Mouse (Mus musculus): ENCODE results near the gene Tcf25. TPM values are rescaled to one million over a fixed set of nuclear protein-coding genes. Genes with fewer than 3 reads are reported as not detected.

Tcf25 gene
- 100 to 1,000 TPM; 498 to 558 TPM for total RNA-seq (2021)

GRCm38 (mm10) chr8:123373403-123374238 lies at the start of gene Tcf25:
TSS of gene Tcf25 (plus strand) at chr8:123373753.
- DNase-seq (ENCODE audit: extremely low spot score in 1 of 2, low spot score in 2 of 2), result peak; percentile 94 to 98
- intact Hi-C loops (cut with DNase I), result no loop called here

- no peak for DNase-seq (ENCODE audit: extremely low spot score in 1 of 2, low spot score in 2 of 2)
- intact Hi-C loops (cut with DNase I), result no loop called here
Measured at GRCm38 (mm10) chr8:123328552-123328951, 45.0 kb upstream of the Tcf25 start.

GRCm38 (mm10) chr8:123329350-123329749 lies 44.2 kb upstream of the Tcf25 start:
- intact Hi-C loops (cut with DNase I), result no loop called here
- DNase-seq (ENCODE audit: extremely low spot score in 1 of 2, low spot score in 2 of 2), result no peak

GRCm38 (mm10) chr8:123329961-123330360 lies 43.6 kb upstream of the Tcf25 start:
- no peak for DNase-seq (ENCODE audit: extremely low spot score in 1 of 2, low spot score in 2 of 2)
- intact Hi-C loops (cut with DNase I), result no loop called here

GRCm38 (mm10) chr8:123330701-123331100 lies 42.9 kb upstream of the Tcf25 start:
- intact Hi-C loops (cut with DNase I), result no loop called here

GRCm38 (mm10) chr8:123331301-123331700 lies 42.3 kb upstream of the Tcf25 start:
- intact Hi-C loops (cut with DNase I), result no loop called here
- DNase-seq (ENCODE audit: extremely low spot score in 1 of 2, low spot score in 2 of 2), result no peak

More at GRCm38 (mm10) chr8:123330701-123331100, 42.9 kb upstream of the Tcf25 start:
- no peak for DNase-seq (ENCODE audit: extremely low spot score in 1 of 2, low spot score in 2 of 2)

GRCm38 (mm10) chr8:123331810-123332209 lies 41.7 kb upstream of the Tcf25 start:
- intact Hi-C loops (cut with DNase I), result no loop called here
- no peak for DNase-seq (ENCODE audit: extremely low spot score in 1 of 2, low spot score in 2 of 2)

- peak; percentile 56 to 86 for DNase-seq (ENCODE audit: extremely low spot score in 1 of 2, low spot score in 2 of 2)
- intact Hi-C loops (cut with DNase I), result no loop called here
Measured at GRCm38 (mm10) chr8:123332262-123333090, 41.1 kb upstream of the Tcf25 start, which contains the start of gene Spire2. TSS of gene Spire2 (plus strand) at chr8:123332713.

- intact Hi-C loops (cut with DNase I), result no loop called here
- no peak for DNase-seq (ENCODE audit: extremely low spot score in 1 of 2, low spot score in 2 of 2)
Measured at GRCm38 (mm10) chr8:123333091-123333587, 40.4 kb upstream of the Tcf25 start.

GRCm38 (mm10) chr8:123333864-123334263 lies 39.7 kb upstream of the Tcf25 start:
- DNase-seq (ENCODE audit: extremely low spot score in 1 of 2, low spot score in 2 of 2), result peak in 1 of 2 experiments; percentile 58
- intact Hi-C loops (cut with DNase I), result no loop called here

GRCm38 (mm10) chr8:123334467-123334866 lies 39.1 kb upstream of the Tcf25 start:
- DNase-seq (ENCODE audit: extremely low spot score in 1 of 2, low spot score in 2 of 2), result no peak
- intact Hi-C loops (cut with DNase I), result no loop called here

GRCm38 (mm10) chr8:123337475-123337874 lies 36.1 kb upstream of the Tcf25 start:
- DNase-seq (ENCODE audit: extremely low spot score in 1 of 2, low spot score in 2 of 2), result no peak
- intact Hi-C loops (cut with DNase I), result no loop called here

- intact Hi-C loops (cut with DNase I), result no loop called here
- DNase-seq (ENCODE audit: extremely low spot score in 1 of 2, low spot score in 2 of 2), result no peak
Measured at GRCm38 (mm10) chr8:123340071-123340470, 33.5 kb upstream of the Tcf25 start.

- intact Hi-C loops (cut with DNase I), result no loop called here
- no peak for DNase-seq (ENCODE audit: extremely low spot score in 1 of 2, low spot score in 2 of 2)
Measured at GRCm38 (mm10) chr8:123341040-123342015, 32.2 kb upstream of the Tcf25 start.

- no peak for DNase-seq (ENCODE audit: extremely low spot score in 1 of 2, low spot score in 2 of 2)
- intact Hi-C loops (cut with DNase I), result no loop called here
Measured at GRCm38 (mm10) chr8:123342253-123342652, 31.3 kb upstream of the Tcf25 start.

- no peak for DNase-seq (ENCODE audit: extremely low spot score in 1 of 2, low spot score in 2 of 2)
- intact Hi-C loops (cut with DNase I), result no loop called here
Measured at GRCm38 (mm10) chr8:123342911-123343310, 30.6 kb upstream of the Tcf25 start.

- intact Hi-C loops (cut with DNase I), result no loop called here
- DNase-seq (ENCODE audit: extremely low spot score in 1 of 2, low spot score in 2 of 2), result no peak
Measured at GRCm38 (mm10) chr8:123343422-123343821, 30.1 kb upstream of the Tcf25 start.

GRCm38 (mm10) chr8:123345135-123345534 lies 28.4 kb upstream of the Tcf25 start:
- intact Hi-C loops (cut with DNase I), result no loop called here
- no peak for DNase-seq (ENCODE audit: extremely low spot score in 1 of 2, low spot score in 2 of 2)

Data from left cerebral cortex, postnatal 10 days (tissue).